Mouse (Mus musculus) kidney, postnatal 14 days (tissue): ENCODE results near the gene Pdlim7.
A peak's percentile ranks its signal among the peaks of the same experiment; 100 is the strongest.

Experiments
- DNase-seq: peaks from one replicate; pipeline ENCODE4 v3.0.0; 2022; ENCODE audit warnings: mixed read lengths

Gene Pdlim7

DNA sequence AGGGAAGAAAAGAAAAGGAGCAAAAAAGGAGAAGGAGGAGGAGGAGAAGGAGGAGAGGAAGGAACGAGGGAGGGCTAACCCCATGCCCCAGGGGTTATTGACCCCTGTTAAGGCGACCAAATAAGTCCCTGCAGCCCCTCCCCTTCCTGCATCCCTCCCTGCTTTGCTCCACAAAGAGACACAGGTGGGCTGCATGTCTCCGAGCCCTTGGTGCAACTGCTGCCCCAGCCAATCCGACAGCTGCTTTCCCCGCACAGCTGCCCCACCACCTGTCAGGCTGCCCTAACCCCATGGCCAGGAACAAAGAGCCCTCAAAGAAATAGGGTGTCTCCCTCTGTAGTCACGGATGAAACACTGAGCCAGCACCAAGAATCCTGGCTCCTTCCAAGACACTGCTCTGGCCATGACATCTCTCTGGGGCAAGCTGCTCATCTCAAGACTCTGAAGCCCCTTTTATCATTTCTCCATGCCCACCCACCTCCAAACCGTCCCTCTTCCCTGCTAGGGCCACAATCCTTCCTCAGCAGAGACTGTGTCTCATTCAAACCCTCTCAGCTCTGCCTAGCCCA lies 28.9 kb downstream of the Pdlim7 start:
- DNase-seq = no peak

DNA sequence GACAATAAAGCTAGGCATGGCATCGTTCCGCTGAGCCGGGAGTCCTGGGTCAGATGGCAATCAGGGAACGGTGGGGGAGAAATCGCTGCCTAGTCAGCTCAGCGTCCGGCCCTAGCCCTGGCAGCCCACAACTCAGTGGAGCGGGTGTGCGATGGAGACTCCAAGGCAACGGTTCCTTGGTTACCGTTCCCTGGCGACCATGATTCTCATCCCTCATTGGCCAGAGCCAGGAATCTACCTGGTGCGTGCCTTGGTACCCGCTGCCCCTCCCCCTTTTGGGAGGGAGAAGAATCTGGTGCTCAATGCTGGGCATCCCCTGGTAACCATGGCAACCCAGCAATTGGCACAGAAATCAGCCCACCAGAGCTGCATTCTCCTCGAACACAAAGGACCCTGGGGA lies 29.9 kb downstream of the Pdlim7 start:
- DNase-seq = no peak

DNA sequence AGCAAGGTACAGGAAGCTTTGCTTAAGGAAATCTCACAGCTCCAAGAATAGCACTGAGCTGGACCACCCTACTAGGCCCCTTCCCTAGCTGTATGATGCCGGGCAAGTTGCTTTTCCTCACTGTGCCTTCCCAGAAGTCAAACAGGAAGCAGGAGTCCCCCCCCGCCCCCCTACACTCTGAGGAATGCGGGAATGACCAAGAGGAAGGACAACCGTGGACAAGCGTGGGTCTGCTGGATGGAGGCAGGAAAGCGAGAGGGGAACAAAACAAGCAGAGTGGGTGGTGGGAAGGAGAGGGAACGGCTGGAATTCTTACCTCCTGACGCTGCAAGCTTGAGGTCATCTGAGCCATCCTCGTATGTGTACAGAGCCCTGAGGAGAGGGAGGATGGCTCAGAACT lies 30.4 kb downstream of the Pdlim7 start:
- DNase-seq = no peak

DNA sequence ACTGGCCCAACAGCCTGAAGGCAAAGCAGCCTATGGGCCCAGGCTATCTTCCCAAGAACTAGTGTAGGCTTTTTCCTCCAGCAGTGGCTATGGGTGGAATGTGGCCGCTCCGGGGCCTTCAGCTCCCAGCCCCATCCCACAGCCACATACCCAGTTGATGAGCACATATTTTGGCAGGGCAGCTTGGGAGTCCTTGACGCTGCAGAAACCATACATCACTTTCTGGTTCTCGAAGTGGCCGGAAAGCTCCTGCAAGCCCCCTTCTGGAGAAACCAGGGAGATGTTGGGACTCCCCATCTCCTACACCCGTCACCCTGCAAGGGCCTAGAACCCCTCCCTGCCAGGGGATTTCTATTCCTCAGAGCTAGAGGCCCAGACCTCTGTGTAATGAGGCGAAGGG lies 30.9 kb downstream of the Pdlim7 start:
- no peak for DNase-seq

DNA sequence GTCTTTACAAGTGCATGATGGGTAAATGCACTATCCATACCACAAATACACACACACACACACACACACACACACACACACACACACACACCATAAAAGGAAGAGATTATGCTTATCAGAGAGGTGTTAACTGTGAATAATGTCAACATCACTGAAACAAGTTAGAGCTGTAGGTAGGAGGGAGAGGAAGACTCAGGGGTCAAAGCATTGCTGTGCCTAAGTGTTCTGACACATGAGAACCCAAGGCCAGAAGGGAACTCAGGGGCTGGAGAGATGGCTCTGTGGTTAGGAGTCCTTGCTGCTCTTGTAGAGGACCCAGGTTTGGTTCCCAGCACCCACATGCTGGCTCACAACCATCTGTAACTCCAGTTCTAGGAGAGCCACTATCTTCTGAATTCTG lies 33.5 kb downstream of the Pdlim7 start:
- DNase-seq = no peak

DNA sequence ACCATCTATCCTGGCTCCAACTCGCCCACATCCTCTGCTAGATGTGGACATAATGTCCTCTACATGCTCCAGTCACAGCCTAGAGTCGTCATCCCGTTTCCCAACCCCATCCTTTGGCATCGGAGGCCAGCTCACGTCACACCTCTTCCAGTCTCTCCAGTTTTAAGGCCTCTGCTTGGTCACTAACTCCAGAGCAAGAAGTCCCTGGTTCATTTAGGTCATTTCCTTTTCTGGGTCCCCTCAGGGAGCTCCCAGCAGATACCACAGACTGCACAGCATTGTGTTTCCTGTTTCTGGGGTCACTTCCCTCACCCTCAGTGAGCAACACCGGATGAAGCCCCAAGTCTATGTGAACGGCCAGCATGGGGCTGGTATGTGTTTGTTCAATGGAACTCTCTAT lies 34.5 kb downstream of the Pdlim7 start:
- DNase-seq = no peak

DNA sequence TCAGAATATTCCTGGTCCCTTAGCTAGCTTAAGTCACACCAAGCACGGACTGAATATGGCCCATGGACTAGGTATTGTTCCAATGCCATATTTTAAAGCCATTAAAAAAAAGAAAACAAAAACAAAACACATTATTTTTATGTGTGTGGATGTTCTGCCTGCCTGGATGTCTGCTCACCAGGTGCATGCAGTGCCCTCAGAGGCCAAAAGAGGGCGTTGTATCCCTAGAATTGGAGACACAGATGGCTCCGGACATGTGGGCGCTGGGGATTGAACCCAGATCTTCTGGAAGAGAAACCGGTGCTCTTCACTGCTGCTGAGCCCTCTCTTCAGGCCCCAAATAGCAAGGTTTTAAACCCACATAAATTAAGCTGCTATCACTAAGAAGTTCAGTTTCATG lies 35.4 kb downstream of the Pdlim7 start:
- no peak for DNase-seq

DNA sequence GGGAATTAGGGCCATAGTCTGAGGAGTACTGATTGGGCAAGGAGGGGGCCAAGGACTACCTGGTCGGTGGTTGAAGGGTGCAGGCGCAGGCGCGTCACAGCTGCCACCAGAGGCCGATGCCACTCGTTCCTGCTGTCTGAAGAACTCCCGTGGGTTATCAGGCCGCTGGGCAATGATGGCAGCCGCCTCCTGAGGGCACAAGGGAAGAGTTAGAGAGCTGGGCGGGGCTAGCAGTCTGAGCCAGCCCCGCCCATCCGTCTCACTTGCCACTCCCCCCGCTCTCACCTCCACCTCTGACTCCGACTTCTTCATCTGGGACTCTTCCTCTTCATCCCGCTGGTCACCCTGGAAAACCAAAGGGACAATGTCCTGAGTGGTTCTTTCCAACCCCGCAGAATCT lies 36.0 kb downstream of the Pdlim7 start:
- DNase-seq = no peak

DNA sequence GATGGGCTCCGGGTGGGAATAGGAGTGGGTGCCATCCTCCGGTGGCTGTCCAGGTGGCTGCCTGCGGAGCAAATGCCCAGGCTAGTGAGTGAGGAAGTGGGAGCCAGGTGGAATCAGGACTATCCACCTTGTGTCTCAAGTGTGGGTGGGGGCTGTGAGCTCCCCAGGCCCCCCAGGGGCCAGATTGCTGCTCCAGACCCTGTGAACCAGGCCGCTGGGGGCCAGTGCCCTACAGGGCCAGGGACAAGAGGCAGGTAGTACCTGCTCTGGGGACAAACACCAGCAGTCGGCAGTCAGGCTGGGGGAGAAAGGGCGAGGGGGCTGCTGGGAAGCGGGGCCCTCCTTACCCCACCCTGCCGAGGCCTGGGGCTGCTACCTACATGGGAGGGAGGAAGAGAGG lies 37.2 kb downstream of the Pdlim7 start:
- no peak for DNase-seq

DNA sequence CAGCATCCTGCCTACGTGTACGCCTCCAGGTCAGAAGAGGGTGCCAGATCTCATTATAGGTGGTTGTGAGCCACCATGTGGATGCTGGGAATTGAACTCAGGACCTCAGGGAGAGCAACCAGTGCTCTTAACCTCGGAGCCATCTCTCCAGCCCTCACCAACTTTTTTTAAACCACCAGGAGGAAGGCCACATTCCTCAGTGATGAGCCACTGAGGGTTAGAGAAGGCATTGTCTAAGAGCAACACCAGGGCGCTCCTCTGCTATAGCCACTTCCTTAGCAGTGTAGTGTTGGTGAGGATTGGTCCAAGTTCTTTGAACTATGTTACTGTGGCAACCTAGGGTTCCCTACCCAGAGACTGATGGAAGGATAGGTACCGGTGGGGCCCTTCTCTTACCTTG lies 37.7 kb downstream of the Pdlim7 start:
- DNase-seq = no peak

DNA sequence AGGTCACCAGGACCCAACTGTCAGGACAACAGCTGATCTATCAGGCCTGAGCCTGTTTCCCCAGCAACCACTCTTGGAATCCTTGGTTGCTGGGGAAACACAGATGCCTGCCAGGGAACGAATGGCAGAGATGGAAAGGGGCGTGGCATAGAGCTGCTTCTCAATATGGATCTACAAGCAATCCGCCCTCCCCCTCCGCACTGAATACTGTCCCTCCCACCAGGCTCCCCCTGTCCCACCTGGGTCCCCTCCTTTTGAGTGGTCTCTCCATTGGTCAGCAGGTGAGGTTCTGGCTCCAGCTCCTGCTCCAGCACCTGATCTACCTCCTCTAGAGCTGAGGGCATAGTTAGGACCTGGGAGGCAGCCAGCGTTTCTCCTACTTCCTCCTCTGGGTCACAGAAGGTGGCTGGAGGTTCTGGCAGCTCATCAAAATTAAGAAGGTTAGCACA lies 38.8 kb downstream of the Pdlim7 start:
- DNase-seq = no peak

DNA sequence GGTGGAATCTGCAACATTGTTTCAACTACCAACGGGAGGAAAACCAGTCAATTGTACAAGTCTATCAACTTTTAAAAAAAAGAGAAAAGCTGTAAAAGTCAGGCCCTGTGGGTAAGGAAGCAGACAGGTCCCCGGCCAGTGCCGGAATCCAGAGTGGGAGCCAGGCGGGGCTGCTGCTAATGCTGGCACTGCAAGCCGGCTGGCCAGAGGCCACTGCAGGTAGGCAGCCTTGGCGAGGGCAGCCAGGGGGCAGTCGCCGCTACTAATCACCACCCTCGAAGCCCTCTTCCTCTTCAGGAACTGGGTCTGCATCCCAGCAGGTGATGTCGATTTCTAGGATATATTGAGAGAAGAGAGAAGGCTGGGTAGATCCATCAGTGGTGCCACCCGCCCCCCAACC lies 39.5 kb downstream of the Pdlim7 start:
- no peak for DNase-seq

DNA sequence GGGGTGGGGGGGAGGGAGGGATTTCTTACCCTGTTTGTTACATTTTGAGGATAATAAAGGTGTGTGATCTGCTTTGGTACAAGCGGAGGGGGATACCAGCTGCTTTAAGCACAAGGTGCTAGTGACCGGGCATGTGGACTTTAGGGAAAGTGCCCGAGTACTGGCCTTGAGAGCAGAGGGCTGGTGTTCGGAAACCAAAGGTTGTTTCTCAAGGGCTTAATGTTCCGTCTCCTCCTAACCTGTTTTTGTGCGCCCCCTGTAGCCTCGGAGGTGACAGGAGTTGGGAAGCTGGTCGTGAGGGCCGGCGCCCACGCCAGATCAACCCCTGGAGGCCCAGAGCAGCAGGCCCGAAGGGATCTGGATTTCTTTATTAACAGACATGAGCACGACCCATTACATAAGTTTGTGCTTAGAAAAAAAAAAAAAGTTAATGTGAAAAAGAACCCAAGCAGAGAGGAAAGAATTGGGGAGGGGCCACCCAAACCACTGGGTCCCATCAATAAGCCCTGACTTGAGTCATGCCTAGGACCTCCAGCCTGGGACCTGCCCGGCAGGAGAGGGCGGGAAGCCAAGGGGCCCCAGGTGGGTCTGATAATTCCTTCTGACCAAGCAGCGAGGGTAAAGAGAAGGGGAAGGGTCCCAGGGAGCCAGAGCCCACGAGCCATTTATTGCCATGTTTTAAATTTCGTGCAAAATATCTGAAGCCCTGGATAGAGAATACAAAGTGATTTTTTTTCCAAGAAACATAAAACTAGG lies 40.2 kb downstream of the Pdlim7 start:
- DNase-seq = no peak

DNA sequence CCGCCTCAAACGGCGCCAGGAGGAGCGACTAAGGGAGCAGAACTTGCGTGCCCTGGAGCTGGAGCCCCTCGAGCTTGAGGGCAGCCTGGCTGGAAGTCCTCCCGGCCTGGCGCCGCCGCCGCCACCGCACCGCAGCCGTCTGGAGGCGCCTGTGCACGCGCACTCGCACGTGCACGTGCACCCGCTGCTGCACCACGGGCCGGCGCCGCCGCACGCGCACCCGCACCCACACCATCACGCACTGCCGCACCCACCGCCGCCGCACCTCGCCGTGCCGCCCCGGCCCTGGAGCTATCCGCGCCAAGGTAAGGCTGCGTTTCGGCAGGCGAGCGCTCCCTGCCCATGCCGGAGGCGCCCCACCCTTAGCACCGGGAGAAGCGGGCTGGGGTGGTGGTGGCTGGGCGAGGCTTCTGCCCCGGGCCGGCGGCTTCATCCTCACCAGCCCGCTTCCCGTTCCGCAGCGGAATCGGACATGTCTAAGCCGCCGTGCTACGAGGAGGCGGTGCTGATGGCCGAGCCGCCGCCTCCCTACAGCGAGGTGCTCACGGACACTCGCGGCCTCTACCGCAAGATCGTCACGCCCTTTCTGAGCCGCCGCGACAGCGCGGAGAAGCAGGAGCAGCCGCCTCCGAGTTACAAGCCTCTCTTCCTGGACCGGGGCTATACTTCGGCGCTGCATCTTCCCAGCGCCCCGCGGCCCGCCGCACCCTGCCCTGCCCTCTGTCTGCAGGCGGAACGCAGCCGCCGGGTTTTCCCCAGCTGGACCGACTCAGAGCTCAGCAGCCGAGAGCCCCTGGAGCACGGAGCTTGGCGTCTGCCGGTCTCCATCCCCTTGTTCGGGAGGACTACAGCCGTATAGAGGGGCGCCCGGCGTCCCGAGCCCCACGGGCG lies 41.1 kb downstream of the Pdlim7 start:
- DNase-seq = peak; percentile 64

DNA sequence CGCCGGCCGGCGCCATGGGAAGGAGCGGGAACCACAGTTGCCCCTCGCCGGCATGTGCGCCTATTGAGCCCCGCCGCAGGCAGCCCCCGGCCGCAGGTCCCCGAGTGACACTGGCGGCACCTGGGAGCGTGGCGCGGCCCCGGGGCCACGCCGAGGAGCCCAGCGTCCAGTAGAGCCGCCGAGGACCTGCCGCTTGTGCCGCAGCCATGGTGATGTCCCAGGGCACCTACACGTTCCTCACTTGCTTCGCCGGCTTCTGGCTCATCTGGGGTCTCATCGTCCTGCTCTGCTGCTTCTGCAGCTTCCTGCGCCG lies 41.7 kb downstream of the Pdlim7 start:
- DNase-seq = no peak

DNA sequence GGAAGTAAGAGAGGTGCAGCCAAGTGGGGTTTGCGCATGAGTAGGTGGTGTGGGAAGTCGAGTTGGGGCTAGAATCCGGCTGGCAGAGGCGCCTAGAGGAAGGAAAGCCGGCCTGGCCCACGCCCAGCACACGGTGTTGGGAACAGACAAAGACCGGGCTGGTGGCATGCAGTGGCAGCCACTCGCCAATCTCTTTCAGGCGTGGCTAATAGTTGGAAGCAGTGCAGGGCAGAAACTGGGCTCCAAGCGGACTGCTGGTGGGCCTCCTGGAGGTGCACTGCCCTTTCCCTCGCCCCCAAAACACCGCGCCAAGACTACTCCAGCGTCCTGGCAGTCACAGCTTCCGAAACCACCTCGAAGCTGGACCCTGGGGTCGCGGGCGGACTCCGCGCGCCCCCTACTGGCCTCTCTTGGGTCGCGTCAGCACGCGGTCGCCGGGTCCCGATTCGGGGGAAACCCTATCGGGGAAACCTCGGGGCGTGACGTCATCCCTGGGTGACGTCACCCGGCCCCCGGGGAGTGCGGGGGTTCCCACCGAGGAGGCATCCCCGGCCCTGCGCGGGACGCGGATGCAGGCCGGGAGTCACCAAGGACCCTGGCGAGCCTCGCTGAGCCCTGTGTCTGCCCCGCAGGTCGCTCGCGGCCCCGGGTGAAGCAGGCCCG lies 42.2 kb downstream of the Pdlim7 start:
- peak; percentile 91 for DNase-seq

DNA sequence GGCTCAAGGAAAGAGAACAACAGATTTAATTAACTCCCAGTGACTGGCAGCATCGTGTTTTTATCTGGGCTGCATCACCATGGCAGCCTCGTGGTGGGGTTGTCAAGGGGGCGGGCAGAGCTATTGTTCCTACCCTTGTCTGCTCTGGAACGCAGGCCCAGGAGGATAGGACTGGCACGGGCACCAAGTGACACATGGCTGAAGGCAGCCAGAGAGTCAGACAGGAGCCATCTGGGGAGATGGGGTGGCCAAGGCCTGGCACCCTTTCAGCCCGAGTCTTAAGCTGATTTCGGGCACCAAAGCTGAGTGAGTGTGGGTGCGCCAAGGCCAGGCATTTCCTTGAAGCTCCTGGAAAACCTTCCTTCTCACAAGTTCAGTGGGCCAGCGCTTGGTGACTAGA lies 43.1 kb downstream of the Pdlim7 start:
- DNase-seq = no peak

DNA sequence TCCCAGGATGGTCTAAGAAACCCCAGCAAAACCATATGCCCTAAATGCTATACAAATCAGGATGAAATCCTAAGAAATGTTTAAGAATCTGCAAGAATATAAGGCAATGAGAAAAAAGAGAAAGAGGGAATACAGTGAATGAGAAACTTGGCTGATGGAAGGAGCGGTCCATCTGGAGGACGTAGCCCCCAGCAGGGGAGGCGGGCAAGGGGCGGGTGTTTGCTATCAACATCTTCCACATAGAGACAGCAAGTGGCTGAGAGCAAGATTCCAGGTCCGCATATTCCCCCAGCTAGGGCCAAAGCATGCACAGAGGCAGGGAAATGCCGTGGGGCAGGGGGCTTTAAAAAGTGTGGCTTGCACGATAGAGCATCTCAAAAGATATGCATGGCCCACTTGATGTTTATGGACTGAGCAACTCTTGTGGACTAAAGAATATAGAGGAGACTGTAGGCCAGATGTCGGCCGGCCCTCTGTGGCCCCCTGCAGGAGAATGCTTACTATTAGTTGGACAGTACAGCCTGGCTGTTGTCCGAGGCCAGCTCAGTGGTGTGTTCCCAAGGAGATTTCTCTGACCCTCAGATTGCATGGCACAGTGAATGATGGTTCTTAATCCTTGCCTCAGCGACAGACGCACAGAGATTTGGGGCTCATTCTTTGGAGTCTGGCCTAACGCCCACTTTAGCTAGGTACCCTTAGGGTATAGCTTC lies 44.5 kb downstream of the Pdlim7 start:
- peak; percentile 64 for DNase-seq

DNA sequence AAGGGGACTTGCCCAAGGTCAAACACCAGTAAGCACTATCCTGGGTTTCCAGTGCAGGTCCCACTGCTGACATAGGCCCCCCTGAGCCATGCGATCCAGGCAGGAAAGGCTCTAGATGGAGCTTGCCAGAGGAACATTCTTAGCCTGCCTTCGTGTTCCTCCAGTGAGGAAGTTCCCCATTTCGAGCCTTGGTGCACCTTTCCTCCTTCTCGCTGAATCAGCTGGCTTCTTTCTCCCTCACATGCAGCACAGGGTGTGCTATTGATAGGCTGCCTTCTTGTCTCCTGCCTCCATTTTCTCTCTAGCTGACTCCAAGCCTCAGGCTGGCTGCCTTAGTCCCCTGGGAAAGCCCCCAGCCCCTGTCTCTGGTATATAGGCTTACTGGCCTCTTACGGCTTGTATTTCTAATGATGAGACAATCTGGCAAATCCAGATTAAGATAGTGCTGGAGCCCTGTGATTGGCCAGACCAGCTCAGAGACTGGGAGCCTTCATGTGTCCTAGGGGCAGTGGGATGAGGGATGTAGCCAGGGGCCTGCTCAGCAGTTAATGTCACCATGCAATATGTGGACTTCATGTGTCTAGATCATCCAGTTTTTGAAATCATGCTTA lies 47.5 kb downstream of the Pdlim7 start:
- DNase-seq = no peak

DNA sequence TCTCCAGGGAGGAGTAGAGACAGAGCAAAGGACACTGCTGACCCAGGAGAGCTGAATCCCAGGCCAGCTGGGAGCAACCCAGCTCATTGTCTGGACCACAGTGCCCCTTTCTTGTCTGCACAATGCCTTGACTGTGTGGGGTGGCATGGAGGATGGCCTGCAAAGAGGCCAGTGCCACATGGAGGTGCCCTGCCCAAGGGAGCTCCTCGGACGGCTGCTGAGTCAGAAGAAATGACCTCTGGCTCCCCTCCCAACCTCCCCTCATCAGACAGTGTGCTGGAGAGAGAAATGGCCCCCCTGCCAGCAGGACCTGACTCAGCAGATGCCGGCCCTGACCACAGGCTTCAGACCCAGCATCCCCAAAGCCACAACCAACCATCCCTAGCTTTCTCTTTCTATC lies 48.3 kb downstream of the Pdlim7 start:
- no peak for DNase-seq

DNA sequence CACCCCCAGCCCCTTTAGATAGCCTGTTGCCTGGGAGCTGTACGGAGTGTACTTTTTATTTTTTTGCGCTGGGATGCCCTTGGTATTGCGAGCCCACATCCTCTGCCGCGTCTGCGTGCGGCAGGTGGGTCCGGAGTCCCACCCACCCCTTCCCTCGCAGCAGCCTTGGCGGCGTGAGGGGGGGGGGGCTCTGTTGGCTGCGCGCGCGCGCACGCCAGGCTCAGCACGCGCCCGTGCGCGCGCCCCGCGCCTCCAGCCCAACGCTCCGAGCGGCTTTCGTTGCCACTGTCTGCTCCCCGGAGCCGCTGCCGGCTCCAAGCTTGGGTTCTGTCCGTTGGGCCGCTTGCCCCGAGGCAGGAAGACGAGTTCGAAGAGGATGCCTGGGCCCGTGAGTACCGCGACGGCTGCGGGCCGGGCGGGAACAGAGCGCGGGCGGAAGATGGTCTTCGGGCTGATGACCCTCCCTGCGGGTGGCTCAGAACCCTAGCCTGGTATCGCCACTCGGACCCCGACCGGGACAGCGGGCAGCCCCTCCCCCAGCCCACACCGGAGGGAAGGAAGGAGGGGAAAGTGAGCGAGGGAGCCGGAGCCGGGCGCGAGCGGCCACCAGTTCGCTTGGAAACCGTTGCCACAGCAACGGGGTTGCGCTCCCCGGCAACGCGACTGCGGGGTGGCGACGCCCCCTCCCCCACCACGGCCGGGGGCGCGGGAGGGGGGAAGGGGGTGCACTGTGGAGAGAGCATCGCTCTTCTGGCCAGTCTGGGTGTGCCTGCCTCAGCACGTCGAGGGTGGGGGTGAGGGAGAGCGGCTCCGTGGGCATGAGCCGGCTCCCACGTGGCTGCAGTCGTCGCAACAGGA lies 49.2 kb downstream of the Pdlim7 start, which contains the start of gene Prr7:
Gene Prr7 (plus strand): TSS at position 241 of the 858 bp plus-strand sequence.
- peak; percentile 55 for DNase-seq
